Mouse (Mus musculus) central nervous system, embryonic 18 days (tissue): ENCODE data around the gene Ripply3. TPM values are rescaled to one million over a fixed set of nuclear protein-coding genes. Genes with fewer than 3 reads are reported as not detected.

Experiments
- polyA plus RNA-seq: library from polyadenylated mRNA; depleted of rRNA; stranded (reverse); fragments of >200 nt; gene quantifications from 2 replicates; pipeline ENCODE4 v1.2.3, GENCODE M21; 2012; rRNA removed

Gene Ripply3
- 0.43 and 0.55 TPM in 2 replicates for polyA plus RNA-seq

DNA sequence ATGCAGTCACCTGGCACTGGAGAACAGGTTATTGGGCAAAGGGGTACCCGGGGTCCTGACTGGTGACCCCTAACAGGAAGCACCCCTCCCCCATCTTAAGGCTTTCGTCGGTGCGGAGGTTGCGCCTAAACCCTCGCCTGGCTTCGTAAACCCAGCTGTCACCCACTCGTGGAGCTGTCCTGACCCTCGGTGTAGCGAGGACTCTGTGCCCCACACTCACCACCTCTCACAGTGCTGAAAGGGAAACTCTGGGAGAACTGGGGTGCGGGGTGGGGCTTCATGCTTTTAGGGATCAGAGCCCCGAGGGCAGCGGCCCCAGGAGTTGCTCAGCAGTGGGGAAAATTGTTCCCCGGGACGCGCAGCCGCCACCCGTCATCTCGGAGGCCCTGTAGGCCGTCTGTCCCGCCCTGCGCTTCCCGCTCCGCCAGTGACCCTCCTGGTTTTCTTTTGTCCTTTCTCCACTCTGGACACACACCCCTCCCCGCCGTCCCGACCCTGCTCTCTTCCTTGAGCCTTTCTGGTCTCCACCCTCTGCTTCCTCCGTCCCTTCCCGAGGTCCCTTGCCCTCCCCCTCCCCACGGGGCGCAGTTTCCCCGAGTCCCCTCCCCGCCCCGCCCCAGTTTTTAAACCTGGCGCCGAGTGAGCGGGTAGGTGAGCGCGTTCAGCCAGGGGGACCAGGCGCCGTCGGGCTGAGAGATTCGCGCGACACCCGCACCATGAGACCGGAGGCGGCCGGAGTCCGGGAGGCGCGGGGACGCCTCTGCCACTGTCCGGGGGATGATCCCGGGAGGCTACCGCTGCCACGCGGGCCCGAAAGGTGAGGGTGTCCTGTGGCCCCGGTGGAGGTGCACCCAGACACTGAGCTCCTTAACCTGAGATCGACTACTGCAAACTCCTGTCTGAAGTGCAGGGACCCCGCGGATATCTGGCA lies at the start of gene Ripply3:
Gene Ripply3 (plus strand): TSS at position 640 of the 931 bp plus-strand sequence.

DNA sequence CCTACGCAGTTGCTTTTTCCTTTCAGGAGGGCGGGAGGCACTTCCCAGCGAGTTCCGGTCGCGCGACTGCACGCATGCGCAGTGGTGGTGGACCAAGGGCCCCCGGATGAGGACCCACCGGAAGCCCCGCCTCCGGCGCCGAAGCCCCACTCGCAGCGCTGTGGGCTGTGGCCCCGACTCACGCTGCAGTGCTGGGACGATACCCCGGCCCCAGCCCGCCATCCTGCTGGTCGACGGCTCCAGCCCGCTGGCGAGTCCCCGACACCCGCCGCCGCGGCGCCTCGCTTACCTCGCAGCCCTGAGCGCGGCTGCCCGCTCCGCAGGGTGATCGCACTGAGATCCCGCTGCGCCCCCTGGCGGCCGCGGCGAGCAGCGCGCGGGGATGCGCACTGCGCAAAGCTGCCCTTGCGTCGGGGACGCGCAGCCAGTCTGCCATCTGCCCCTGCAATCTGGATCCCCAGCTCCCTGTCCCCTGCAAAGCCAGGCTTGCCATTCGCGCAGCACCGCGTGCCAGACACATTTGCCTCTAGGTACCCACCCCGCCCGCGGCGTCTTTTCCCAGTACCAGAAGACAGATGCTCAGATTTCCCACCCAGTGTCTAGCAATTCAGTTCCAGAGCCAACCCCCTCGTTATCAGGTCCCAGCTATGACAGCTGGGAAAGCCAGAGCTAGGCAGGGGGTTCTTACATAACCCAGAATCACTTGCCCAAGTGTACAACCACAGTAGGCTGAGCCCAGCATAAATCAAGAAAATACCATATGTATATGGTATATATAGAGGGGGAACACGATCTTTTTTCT lies 14.8 kb upstream of the Ripply3 start, which contains the start of gene Hlcs:
Gene Hlcs (minus strand): TSS at position 343 of the 802 bp plus-strand sequence.

GRCm38 (mm10) chr16:94370173-94370914 lies 42.1 kb downstream of the Ripply3 start, which contains the start of gene Ttc3:
TSS of gene Ttc3 (plus strand) at chr16:94370618.

DNA sequence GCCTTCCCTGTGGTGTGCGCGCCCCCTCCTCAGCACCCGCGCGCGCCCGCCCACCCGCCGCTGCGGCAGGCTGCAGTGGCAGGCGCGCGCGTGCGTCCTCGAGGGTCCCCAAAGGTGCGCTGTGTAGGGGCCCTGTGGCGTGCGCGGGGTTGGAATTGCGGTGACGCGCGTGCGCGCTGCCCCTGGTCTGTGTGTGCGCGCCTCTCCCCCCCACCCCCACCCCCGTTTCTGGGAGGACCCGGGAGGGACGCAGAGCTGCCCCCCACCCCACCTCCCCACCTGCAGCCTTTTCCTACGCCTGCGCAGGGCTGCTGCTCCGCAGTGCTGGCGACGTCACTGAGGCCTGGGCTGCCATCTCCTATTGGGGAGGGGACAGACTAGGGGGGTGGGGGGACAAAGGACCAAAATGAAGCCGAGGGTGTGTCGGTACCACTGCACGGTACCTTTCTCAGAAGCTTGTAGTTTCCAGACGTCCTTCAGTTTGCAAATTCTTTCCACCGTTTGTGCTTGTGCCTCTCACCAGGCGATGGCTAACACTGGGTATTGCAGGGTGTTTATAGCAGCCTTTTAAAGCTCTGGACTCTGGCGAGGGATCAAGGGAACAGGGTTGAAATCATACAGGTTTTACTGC lies 43.2 kb downstream of the Ripply3 start, which contains the start of gene Pigp:
Gene Pigp (minus strand): TSS at position 542 of the 631 bp plus-strand sequence.

Other genes with a start within 250 kb of the Ripply3 start
- gene Sim2, start 243.5 kb upstream of the Ripply3 start, polyA plus RNA-seq = 0.28 and 0.32 TPM in 2 replicates
- gene Hlcs, start 14.8 kb upstream of the Ripply3 start, polyA plus RNA-seq = 6.8 and 6.9 TPM in 2 replicates
- gene Ttc3, start 42.2 kb downstream of the Ripply3 start, polyA plus RNA-seq = 387 and 405 TPM in 2 replicates
- gene Pigp, start 43.4 kb downstream of the Ripply3 start, polyA plus RNA-seq = 81.5 and 97.7 TPM in 2 replicates
- 76.2 and 85.7 TPM in 2 replicates for gene Vps26c, start 198.4 kb downstream of the Ripply3 start, polyA plus RNA-seq
- gene Dyrk1a, start 241.6 kb downstream of the Ripply3 start, polyA plus RNA-seq = 44.1 and 49.4 TPM in 2 replicates